Mouse (Mus musculus): ENCODE data around the gene Bpifb4.

DNA sequence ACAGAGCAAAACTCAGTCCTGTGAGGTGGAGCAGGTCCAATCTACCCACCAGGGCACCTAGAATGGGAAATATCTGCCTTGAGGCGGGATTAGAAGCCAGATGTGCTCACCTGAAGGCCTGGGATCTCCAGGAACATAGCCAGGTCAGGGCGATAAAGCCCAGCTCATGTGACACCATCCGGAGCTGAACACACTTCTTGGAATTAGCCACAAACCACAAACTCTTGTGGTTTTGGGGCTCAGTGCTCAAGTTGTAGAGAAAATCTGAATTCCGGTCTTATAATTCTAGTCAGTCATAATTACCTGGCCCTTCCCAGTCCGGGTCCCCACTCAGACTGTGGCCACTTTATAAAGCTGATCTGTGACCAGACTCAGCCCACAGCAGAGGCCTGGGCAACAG is at the start of gene Bpifb4:
- no peak for TF ChIP-seq CTCF (IDR thresholded peaks at IDR 0.05; ENCODE audit: low read depth)
- TF ChIP-seq EP300 (IDR thresholded peaks at IDR 0.05; ENCODE audit: low read depth), result no peak
